Mouse (Mus musculus): ENCODE data around the gene Hemgn.

Gene Hemgn

GRCm38 (mm10) chr4:46359539-46360253 lies 53.6 kb downstream of the Hemgn start:
- DNase-seq (ENCODE audit: low spot score in 2 of 2) = no peak

GRCm38 (mm10) chr4:46356351-46357133 lies 56.8 kb downstream of the Hemgn start:
- DNase-seq (ENCODE audit: low spot score in 2 of 2) = peak; percentile 50 to 79

DNA sequence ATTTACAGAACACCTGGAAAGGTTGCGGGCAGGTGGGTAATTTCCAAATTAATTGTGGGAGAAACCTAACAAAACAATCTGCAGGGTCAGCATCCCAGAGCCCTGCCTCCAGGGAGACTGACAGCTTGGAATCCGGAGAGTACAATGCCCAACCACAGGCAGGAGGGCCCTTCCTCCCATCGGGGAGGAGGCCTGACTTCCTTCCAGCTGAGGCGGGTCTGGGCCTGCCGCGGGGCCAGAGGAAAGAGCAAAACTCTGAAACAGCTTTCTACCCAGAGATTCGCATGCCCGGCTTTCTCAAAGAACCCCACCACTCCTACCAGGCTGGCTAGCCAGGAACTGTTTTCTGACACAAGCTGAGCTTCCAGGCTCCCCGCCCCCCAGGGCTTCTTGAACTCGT lies 60.3 kb downstream of the Hemgn start:
- no peak for DNase-seq (ENCODE audit: low spot score in 2 of 2)

GRCm38 (mm10) chr4:46349530-46349929 lies 63.8 kb downstream of the Hemgn start:
- no peak for DNase-seq (ENCODE audit: low spot score in 2 of 2)

DNA sequence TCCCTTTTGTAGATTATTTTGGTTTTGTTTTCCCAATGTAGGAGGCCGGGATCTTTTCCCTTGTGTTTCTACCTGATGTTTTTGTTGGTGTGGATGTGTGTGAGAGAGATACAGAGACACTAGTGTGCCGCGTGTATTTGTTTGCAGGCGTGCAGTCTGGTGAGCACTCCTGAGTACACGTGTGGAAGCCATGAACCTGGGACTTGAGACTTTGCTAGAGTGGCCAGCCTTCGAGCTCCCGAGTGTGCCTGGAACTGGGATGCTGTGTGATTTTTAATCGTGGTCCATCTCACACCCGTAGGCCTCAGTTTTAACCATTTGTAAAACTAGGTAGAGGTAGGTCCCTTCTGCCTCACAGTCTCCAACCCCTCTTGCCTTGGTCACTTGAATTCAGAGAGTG lies 64.4 kb downstream of the Hemgn start:
- no peak for DNase-seq (ENCODE audit: low spot score in 2 of 2)

DNA sequence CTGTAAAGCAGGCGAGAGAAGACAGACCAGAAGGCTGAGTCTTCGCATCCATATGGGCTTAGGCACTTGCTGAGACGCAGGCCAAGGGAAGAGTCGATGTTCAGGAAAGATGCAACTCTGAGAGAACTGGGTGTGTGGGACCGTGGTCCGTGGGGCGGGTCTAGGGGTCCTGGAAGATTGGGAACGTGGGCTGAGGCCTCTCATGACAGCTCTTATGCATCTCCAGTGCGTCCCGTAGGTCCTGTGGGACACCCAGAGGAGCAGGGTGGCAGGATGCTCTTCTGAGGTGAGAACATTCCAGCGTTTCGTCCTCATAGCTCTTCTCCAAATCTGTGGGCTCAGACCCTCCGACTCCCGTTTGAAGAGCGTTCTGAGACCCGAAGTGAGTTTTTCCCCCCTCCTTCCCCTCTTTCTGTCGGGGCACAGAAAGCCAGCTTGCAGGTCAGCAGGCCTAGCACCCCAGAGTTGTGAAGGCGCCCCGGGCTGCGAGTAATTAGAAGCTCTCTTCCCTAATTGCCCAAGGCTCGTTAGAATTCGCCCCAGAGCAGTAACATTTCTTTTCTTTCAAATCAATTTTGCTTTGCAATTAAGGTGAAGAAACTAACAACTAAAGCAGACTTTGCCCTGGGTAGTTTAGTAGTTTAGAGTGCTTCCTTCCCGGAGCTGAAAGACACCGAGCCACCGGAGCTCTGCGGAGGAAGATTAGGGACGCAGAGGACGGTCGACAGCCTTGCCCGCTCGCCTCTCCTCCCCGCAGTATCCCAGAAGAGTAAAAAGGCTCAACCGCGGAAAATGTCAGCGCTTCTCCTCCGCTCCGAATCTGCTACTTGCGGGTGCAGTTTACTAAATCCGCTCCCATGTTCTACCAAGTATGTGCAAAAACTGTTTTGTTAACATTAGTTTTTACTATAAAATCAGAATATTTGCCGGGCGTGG lies 65.5 kb downstream of the Hemgn start:
- no peak for DNase-seq (ENCODE audit: low spot score in 2 of 2)

GRCm38 (mm10) chr4:46347141-46347540 lies 66.2 kb downstream of the Hemgn start:
- no peak for DNase-seq (ENCODE audit: low spot score in 2 of 2)

- no peak for DNase-seq (ENCODE audit: low spot score in 2 of 2)
Observed at GRCm38 (mm10) chr4:46346221-46346620, 67.1 kb downstream of the Hemgn start.

DNA sequence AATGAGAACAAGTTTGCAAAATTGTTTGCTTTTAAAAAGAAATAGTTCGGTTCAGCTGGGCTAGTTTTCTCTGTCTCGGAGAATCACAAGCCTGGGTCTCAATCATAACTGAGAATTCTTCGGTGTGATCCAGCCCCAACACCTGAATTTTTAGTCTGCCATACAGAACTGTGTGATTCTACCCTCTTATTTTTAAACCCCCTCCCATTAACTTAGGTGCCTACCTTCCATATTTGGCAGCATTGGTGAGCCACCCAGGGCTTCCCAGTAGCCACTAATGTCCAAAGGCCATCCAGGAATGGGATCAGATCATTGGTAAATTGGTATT lies 67.6 kb downstream of the Hemgn start:
- DNase-seq (ENCODE audit: low spot score in 2 of 2) = no peak

GRCm38 (mm10) chr4:46345056-46345772 lies 68.1 kb downstream of the Hemgn start:
- DNase-seq (ENCODE audit: low spot score in 2 of 2) = no peak

DNA sequence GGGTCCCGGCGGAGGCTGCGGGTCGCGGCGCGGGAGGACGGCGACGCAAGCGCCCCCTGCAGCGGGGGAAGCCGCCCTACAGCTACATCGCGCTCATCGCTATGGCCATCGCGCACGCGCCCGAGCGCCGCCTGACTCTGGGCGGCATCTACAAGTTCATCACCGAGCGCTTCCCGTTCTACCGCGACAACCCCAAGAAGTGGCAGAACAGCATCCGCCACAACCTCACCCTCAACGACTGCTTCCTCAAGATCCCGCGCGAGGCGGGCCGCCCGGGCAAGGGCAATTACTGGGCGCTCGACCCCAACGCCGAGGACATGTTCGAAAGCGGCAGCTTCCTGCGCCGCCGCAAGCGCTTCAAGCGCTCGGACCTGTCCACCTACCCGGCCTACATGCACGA lies 69.0 kb downstream of the Hemgn start:
- peak in 1 of 2 experiments; percentile 40 for DNase-seq (ENCODE audit: low spot score in 2 of 2)
